Mouse (Mus musculus) ovary, postnatal 36 days (tissue): Measurements from ENCODE around the gene Ssr1.

ENCODE experiments used
- DNase-seq: peaks from one replicate; pipeline ENCODE4 v3.0.0; 2022; ENCODE audit warnings: low spot score, mixed read lengths

Gene Ssr1

DNA sequence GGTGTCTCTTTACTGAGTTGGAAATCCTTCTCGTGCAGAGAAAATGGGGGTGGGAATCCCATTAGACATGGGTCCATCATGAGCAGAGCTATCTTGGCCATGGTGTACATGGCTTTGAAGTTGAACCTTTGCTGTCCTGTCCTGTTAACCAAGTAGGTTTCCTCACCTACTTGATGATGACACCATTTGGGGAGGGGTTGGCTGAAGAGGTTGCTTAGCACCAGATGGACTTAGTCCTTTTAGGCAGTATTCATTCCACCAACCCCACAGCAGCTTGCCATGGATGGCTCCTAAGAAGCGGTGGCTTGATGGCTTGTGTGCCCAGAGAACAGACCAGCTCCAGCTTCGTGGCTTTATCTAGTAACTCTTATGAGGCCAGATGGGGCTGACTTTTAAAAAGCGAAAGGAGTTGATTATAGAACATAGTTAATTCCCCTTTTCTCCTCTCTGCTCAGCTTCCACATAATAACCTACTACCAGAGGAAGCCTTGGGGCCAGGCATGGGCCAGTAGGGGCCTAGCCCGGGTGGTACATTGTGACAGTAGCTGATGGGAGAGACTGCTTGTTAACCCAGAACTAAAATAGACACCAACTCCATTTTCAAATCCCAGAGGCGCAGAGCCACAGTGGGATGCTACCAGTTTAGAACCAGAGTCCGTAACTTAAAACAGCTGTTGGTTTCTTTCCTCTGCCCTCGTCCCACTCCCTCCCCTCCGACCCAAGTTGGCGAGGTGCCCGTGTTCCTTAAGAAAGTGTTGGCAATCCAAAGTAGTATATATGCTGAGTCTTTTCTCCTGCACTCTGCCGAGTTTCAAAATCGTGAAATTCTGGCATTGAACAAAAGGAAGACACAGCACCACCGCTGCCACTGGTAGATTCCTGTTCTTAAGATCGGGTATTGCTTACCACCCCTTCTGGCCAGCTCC, 75.4 kb downstream of the Ssr1 start:
- DNase-seq: no peak
